Mouse (Mus musculus) CD4-positive helper T cell, adult 2 months (primary cell): Measurements from ENCODE around the gene 4930556J24Rik.
A peak's percentile ranks its signal among the peaks of the same experiment; 100 is the strongest.
"Not testable (repeated sequence)": the region's sequence is repeated elsewhere in the genome, so short reads cannot be mapped to it uniquely, and the experiment has no call there.

Experiments used
- DNase-seq: peaks from one replicate; pipeline ENCODE4 v3.0.0-alpha.2; 2012; ENCODE audit warnings: low read depth, missing footprints, low spot score

4930556J24Rik gene

GRCm38 (mm10) chr11:3922115-3922514, 54.5 kb downstream of the 4930556J24Rik start:
- DNase-seq, result no peak

GRCm38 (mm10) chr11:3921281-3921850, 55.2 kb downstream of the 4930556J24Rik start:
- peak; percentile 53 for DNase-seq

- no peak for DNase-seq
Measured at GRCm38 (mm10) chr11:3920476-3920875, 56.1 kb downstream of the 4930556J24Rik start.

DNA sequence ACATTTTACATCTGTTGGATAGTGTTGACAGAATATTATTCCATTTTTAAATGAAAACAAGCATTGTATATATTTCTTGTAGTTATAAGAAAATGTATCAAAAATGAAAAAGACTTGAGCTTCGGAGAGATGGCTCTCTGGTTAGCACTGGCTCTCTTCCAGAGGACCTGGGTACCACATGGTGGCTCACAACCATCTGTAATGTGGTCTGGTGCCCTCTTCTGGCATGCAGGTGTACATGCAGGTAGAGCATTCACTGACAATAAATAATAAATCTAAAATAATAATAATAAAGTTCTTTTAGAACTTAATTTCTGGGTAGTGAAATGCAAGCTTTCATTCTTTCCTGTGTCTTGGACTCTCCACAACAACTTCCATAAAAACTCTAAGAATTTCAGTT, 57.8 kb downstream of the 4930556J24Rik start:
- peak; percentile 41 for DNase-seq

DNA sequence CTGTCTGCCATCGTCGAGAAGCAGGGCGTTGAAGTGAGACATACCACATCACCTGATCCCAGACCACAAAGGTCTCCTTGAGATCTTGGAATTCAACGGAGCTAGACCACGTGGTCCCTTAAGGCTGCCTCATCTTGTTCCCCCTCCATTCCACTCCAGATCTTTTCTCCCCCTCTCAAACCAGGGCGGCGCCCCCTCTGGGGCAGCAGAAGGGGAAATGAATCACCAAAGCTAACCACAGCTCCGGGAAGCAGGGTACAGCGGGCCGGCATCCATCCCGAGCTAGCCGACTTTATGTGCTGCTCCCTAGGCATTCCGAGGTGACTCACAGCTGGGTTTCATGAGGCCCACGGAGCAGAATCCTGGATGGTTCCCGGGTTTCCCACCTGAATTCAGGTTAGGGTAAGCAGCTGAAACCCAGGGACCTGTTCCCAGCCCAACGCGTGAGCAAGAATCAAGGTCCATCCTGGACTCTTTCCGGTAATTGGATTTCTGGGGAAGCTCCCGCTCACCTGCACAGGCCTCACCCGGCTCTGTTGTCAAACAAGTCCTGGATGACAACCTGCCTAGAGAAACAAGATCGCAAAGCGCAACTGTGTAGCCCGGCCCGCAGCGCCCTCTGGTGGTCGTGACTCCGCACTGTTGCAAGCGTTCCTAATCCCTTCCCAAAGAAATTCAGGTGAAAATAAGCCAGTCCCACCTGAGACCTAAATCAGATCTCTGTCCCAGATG, 62.3 kb downstream of the 4930556J24Rik start, which contains the start of gene Slc35e4:
Slc35e4 (minus strand) TSS at position 556 of the 732 bp plus-strand sequence.
- peak; percentile 76 for DNase-seq

- peak; percentile 86 for DNase-seq
Measured at GRCm38 (mm10) chr11:3913316-3914108, 63.1 kb downstream of the 4930556J24Rik start.

- DNase-seq, result no peak
Measured at GRCm38 (mm10) chr11:3912875-3913271, 63.7 kb downstream of the 4930556J24Rik start.

GRCm38 (mm10) chr11:3912100-3912874, 64.3 kb downstream of the 4930556J24Rik start:
- no peak for DNase-seq

GRCm38 (mm10) chr11:3911440-3911839, 65.1 kb downstream of the 4930556J24Rik start:
- not testable (repeated sequence) for DNase-seq

- no peak for DNase-seq
Measured at GRCm38 (mm10) chr11:3910513-3911310, 65.9 kb downstream of the 4930556J24Rik start.

DNA sequence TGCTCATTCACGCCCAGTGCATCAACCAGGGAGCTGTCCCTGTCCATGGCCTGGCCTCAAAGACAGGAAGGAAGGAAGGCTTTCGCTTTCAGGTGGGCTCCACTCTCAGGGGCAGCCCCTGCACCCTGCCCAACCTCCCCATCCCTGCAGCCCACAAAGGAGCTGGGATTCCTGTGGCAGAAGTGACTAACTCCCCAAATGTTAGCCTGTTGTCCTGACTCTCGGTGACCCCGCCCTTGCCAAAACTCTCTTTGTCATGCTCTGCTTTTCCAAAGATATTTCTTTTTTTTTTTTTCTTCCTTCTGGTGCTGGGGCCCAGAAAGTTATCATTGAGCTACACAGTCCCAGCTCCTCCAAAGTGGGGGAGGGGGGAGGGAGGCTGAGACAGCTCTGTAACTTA, 67.3 kb downstream of the 4930556J24Rik start:
- no peak for DNase-seq

GRCm38 (mm10) chr11:3905446-3905845, 71.1 kb downstream of the 4930556J24Rik start:
- DNase-seq, result no peak

GRCm38 (mm10) chr11:3904673-3905072, 71.9 kb downstream of the 4930556J24Rik start:
- no peak for DNase-seq

DNA sequence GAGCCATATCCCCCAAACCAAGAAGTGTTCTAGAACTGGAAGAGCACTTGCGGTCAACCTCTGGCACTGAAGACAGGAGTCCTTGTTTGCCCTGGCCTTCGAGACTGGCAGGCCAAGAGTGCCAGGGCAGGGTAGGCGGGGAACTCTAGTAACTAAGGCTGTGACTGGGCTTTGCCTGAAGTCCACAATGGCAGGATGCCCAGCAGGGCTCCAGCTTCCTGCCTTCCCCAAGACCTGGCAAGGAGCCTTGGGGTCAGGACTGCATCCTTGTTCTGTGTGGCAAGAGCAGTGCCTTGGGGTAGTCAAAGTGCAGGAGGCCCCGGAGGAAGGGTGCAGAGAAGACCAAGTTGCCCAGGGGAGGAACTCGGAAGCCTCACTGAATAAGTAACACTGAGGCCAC, 73.5 kb downstream of the 4930556J24Rik start:
- no peak for DNase-seq

- no peak for DNase-seq
Measured at GRCm38 (mm10) chr11:3902516-3902915, 74.1 kb downstream of the 4930556J24Rik start.

- DNase-seq, result no peak
Measured at GRCm38 (mm10) chr11:3900296-3900695, 76.3 kb downstream of the 4930556J24Rik start.

- DNase-seq, result no peak
Measured at GRCm38 (mm10) chr11:3895933-3896332, 80.6 kb downstream of the 4930556J24Rik start.

GRCm38 (mm10) chr11:3895458-3895857, 81.1 kb downstream of the 4930556J24Rik start:
- DNase-seq, result no peak

- DNase-seq, result peak; percentile 92
Measured at GRCm38 (mm10) chr11:3894406-3895281, 81.9 kb downstream of the 4930556J24Rik start, which contains the start of the genes 4921536K21Rik and Dusp18. TSS of gene 4921536K21Rik (minus strand) at chr11:3895098. TSS of gene Dusp18 (plus strand) at chr11:3895240.

DNA sequence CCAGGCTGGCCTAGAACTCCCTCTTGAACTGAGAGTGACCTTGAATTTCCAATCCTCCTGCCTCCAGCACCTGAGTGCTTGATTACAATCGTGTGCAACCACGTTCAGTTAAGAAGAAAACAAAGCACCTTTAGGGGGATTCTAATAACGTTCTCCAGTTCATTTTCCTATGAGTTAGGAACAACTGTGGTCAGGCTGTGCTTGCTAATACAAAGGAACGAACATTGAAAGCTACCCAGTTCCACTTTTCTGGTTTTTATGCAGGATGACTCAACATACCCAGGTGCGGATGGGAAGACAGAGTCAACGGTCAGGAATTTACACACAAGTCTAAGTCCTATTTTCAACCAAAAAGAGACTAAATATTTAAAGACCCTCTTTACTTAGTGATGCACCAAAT, 82.6 kb downstream of the 4930556J24Rik start:
- no peak for DNase-seq
